Mouse (Mus musculus) liver, postnatal 0 days (tissue): ENCODE measurements around the gene Etnk1. TPM values are rescaled to one million over a fixed set of nuclear protein-coding genes. Genes with fewer than 3 reads are reported as not detected.

Experiments
- ATAC-seq: fragments of 200-750 bp; cut with Nextera tagmentation; 2 replicates; pipeline ENCODE4 v1.8.0; 2017; ENCODE audit warnings: mild to moderate bottlenecking, moderate library complexity
- DNase-seq: peaks from one replicate; pipeline ENCODE4 v3.0.0-alpha.2; 2016
- H3K27ac ChIP-seq: fragments of 300-500 bp; sonication (generic); 2 replicates; pipeline ENCODE4 v1.5.1; 2014; ENCODE audit warnings: antibody characterized with exemption, moderate library complexity, mild to moderate bottlenecking, low read depth
- H3K27me3 ChIP-seq: fragments of 300-500 bp; sonication (generic); 2 replicates; pipeline ENCODE4 v1.6.1; 2014; ENCODE audit warnings: low read length, control low read depth, mixed read lengths; ENCODE audit not compliant: insufficient read depth
- H3K36me3 ChIP-seq: fragments of 300-500 bp; sonication (generic); replicated peaks from 2 replicates; pipeline ENCODE4 v1.6.1; 2014; ENCODE audit warnings: mild to moderate bottlenecking, control low read depth, low read length, moderate library complexity, mixed read lengths; ENCODE audit not compliant: insufficient read depth
- H3K4me1 ChIP-seq: fragments of 300-500 bp; sonication (generic); 2 replicates; pipeline ENCODE4 v1.6.1; 2014; ENCODE audit warnings: antibody characterized with exemption, mild to moderate bottlenecking, control low read depth; ENCODE audit not compliant: insufficient read depth
- H3K4me2 ChIP-seq: fragments of 300-500 bp; sonication (generic); 2 replicates; pipeline ENCODE4 v1.6.1; 2014; ENCODE audit warnings: low read depth, mild to moderate bottlenecking, low read length, moderate library complexity, mixed read lengths
- H3K4me3 ChIP-seq: fragments of 300-500 bp; sonication (generic); 2 replicates; pipeline ENCODE4 v1.5.1; 2014; ENCODE audit warnings: low read depth, low read length
- H3K9ac ChIP-seq: fragments of 300-500 bp; sonication (generic); replicated peaks from 2 replicates; pipeline ENCODE4 v1.6.1; 2014; ENCODE audit warnings: mild to moderate bottlenecking, moderate library complexity
- H3K9me3 ChIP-seq: fragments of 300-500 bp; sonication (generic); 2 replicates; pipeline ENCODE4 v1.6.1; 2016; ENCODE audit warnings: mild to moderate bottlenecking, control low read depth, low read length, mixed read lengths
- CTCF ChIP-seq: sonication (generic); IDR thresholded peaks from 2 replicates; pipeline ENCODE4 v1.5.1; 2016; ENCODE audit warnings: antibody characterized with exemption, low read depth
- EP300 ChIP-seq: IDR thresholded peaks from 2 replicates; pipeline ENCODE4 v1.6.1; 2016; ENCODE audit warnings: antibody characterized with exemption, low read depth, mild to moderate bottlenecking
- WGBS: fragments of 180-500 bp; shearing (Covaris S2); extraction: QIAGEN DNeasy Blood & Tissue Kit; methylation state at CpG from one replicate; pipeline ENCODE4 v1.1.7; 2014; ENCODE audit not compliant: insufficient replicate concordance; 5-methylcytosine and 5-hydroxymethylcytosine counted together
- polyA plus RNA-seq: library from polyadenylated mRNA; unstranded; fragments of >200 nt; fragmentation: Nextera tagmentation; extraction: Ambion mirVana; gene quantifications from 2 replicates; pipeline ENCODE4 v1.2.1, GENCODE M21; 2015

Etnk1 gene
- polyA plus RNA-seq, 1 experiment from 2014 or later = 6.9 TPM

GRCm38 (mm10) chr6:143265482-143265881, 98.5 kb downstream of the Etnk1 start:
- Histone ChIP-seq H3K9ac (no peak overlapping the region), H3K9me3 (no peaks in the 10 kb centered on the region), H3K27ac (no peak overlapping the region), H3K4me1 (no peaks in the 10 kb centered on the region), H3K4me3 (no peak overlapping the region), H3K36me3 (no peaks in the 10 kb centered on the region), H3K27me3 (no peaks in the 10 kb centered on the region), H3K4me2 (no peak overlapping the region)
- 82% methylated on average over 10 of the region's 10 CpGs for WGBS
- no peak for ATAC-seq
- DNase-seq = no peak
- TF ChIP-seq CTCF (no peak), EP300 (no peak)

- H3K4me2 ChIP-seq = no peak overlapping the region
- no peak overlapping the region for H3K27ac ChIP-seq
- no peaks in the 10 kb centered on the region for H3K9me3 ChIP-seq
- no peak for ATAC-seq
- no peaks in the 10 kb centered on the region for H3K4me1 ChIP-seq
- H3K9ac ChIP-seq = no peak overlapping the region
- no peaks in the 10 kb centered on the region for H3K36me3 ChIP-seq
- H3K27me3 ChIP-seq = no peaks in the 10 kb centered on the region
- TF ChIP-seq EP300 (no peak), CTCF (peak; percentile 33; the same call in 1 of the 2 replicates)
- WGBS = 45% methylated on average over 3 of the region's 3 CpGs
- H3K4me3 ChIP-seq = no peak overlapping the region
- DNase-seq = no peak
These were observed 112.2 kb downstream of the Etnk1 start for GRCm38 (mm10) chr6:143279222-143279621.

Other genes starting within 250 kb of the Etnk1 start
- gene St8sia1, start 202.8 kb upstream of the Etnk1 start, polyA plus RNA-seq = 0.05 and 0.22 TPM in 2 replicates
- gene C2cd5, start 67.1 kb upstream of the Etnk1 start, polyA plus RNA-seq = 7.2 and 7.9 TPM in 2 replicates